ENCODE assay signal across 8 mouse cellular contexts in genomic region chr13:48655637-48656036, GRCm38 (mm10). TPM values are rescaled to one million over a fixed set of nuclear protein-coding genes. Genes with fewer than 3 reads are reported as not detected.
DNase-seq lines count a peak whose midpoint lies in the region; ATAC-seq and TF ChIP-seq lines count a peak whose summit lies in the region.

No protein-coding gene starts in this region.

- no peak overlapping the region for H3K27ac ChIP-seq in limb, embryonic 14.5 days (replicated peaks; ENCODE audit: low read depth, low read length)
- no peak overlapping the region for H3K27ac ChIP-seq in neural tube, embryonic 13.5 days (replicated peaks)

- no peaks in the 10 kb centered on the region for H3K9me3 ChIP-seq in limb, embryonic 14.5 days (ENCODE audit: control insufficient read depth, low read length)
- H3K9me3 ChIP-seq in neural tube, embryonic 13.5 days: no peaks in the 10 kb centered on the region

- 4% methylated on average over 8 of the region's 8 CpGs for WGBS in limb, embryonic 14.5 days
- 4% methylated on average over 8 of the region's 8 CpGs for WGBS in neural tube, embryonic 13.5 days

- no peak overlapping the region for H3K4me3 ChIP-seq in limb, embryonic 14.5 days (replicated peaks; ENCODE audit: low read length)
- H3K4me3 ChIP-seq in neural tube, embryonic 13.5 days: no peak overlapping the region

- TF ChIP-seq POLR2A in limb, embryonic 14.5 days (IDR thresholded peaks at IDR 0.05; ENCODE audit: borderline replicate concordance, extremely low read depth, insufficient read depth, insufficient read length): no peak

- H3K9ac ChIP-seq in limb, embryonic 14.5 days (ENCODE audit: low read depth, low read length, severe bottlenecking): no peak overlapping the region
- H3K9ac ChIP-seq in neural tube, embryonic 13.5 days: no peak overlapping the region

- no peaks in the 10 kb centered on the region for H3K36me3 ChIP-seq in limb, embryonic 14.5 days (ENCODE audit: control insufficient read depth, insufficient read depth, low read length)
- no peaks in the 10 kb centered on the region for H3K36me3 ChIP-seq in neural tube, embryonic 13.5 days

- H3K4me2 ChIP-seq in limb, embryonic 14.5 days (replicated peaks; ENCODE audit: low read depth, low read length, severe bottlenecking): no peak overlapping the region
- no peak overlapping the region for H3K4me2 ChIP-seq in neural tube, embryonic 13.5 days

- H3K27me3 ChIP-seq in limb, embryonic 14.5 days (ENCODE audit: control insufficient read depth, insufficient read depth, low read length): peaks cover 52% of the 10 kb centered on the region
- peaks cover 83% of the 10 kb centered on the region for H3K27me3 ChIP-seq in neural tube, embryonic 13.5 days

- ATAC-seq in limb, embryonic 14.5 days (ENCODE audit: low FRiP score, low read depth): peak; percentile 69; the same call in 1 of the 2 replicates
- ATAC-seq in neural tube, embryonic 13.5 days (ENCODE audit: low read depth): peak; percentile 67

- H3K4me1 ChIP-seq in limb, embryonic 14.5 days (ENCODE audit: control insufficient read depth, insufficient read depth, low read length): peaks cover 22% of the 10 kb centered on the region
- H3K4me1 ChIP-seq in neural tube, embryonic 13.5 days (replicated peaks): peaks cover 6% of the 10 kb centered on the region; the same call in 1 of the 2 replicates

- DNase-seq in 3T3-L1 (ENCODE audit: low read depth, low spot score) (peak; percentile 87), MN1 (ENCODE audit: low spot score) (peak; percentile 81)
- peak; percentile 47 to 74 for DNase-seq in cerebellum, postnatal 25 days
- peak; percentile 68 for DNase-seq in heart, adult 8-10 months (ENCODE audit: low spot score)
- DNase-seq in kidney, adult 9 months: peak; percentile 71
- peak; percentile 80 for DNase-seq in limb, embryonic 14.5 days (ENCODE audit: low spot score)
- DNase-seq in spleen, postnatal 10 days (ENCODE audit: low spot score in 2 of 2): no peak

RNA-seq across cellular contexts. Expression of gene Barx1, which starts 7.2 kb away (rescaled TPM):
- not detected for total RNA-seq in heart, adult 8-10 months (2022)
- 10.0 and 11.3 TPM in 2 replicates for polyA plus RNA-seq in limb, embryonic 14.5 days (2012; rRNA removed)
- 5.4 and 8.7 TPM in 2 replicates for polyA plus RNA-seq in limb, embryonic 14.5 days (2014; fragmentation: Nextera tagmentation; extraction: Ambion mirVana)
- polyA plus RNA-seq in neural tube, embryonic 13.5 days (2015; fragmentation: Nextera tagmentation; extraction: Ambion mirVana): 0.18 TPM in 1 of 2 replicates, not detected in the other

RNA-seq across cellular contexts. Expression of gene Ptpdc1, which starts 30.2 kb away (rescaled TPM):
- total RNA-seq in heart, adult 8-10 months (2022): 1 to 10 TPM; 4.7 to 5.9 (median 5.7) TPM
- 16.3 and 16.7 TPM in 2 replicates for polyA plus RNA-seq in limb, embryonic 14.5 days (2012; rRNA removed)
- 20.2 and 21.3 TPM in 2 replicates for polyA plus RNA-seq in limb, embryonic 14.5 days (2014; fragmentation: Nextera tagmentation; extraction: Ambion mirVana)
- 16.2 and 20.6 TPM in 2 replicates for polyA plus RNA-seq in neural tube, embryonic 13.5 days (2015; fragmentation: Nextera tagmentation; extraction: Ambion mirVana)

Comparison
In these comparisons a context has a peak if more than half of its experiments do, and no peak if none do; other contexts are left out.
1. DNase-seq: peak in 3T3-L1 (single experiment), MN1 (single experiment), cerebellum, postnatal 25 days (2 of 2), heart, adult 8-10 months (single experiment), kidney, adult 9 months (single experiment) and limb, embryonic 14.5 days (single experiment); none in spleen, postnatal 10 days (0 of 2).